Mouse (Mus musculus): ENCODE measurements at regions not wholly inside any gene's neighbourhood (a gene's known extent, or its start where the extent isn't known, plus 50 kb on each side); places are given as distances from the start of the nearest gene placed in this dataset.
A peak's percentile ranks its signal among the peaks of the same experiment; 100 is the strongest.

DNA sequence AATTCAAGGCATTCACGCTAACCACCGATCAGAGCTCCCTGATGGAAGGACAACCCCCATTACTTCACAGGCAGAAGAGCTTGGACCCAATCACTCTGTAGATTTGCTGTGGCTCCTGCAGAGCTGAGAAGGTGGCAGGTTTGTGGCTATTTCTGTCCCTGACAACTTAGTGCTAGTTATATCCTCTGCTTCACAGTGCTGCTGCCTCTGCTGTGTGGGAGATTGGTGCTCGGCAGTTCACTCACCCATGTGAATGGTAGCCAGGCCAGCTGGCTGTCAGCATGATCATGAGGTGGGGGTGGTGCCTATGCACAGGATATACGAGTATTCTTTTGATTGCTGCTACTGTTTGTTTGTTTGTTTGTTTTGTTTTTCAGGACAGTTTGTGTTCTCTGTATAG, 113.9 kb downstream of the Gm10131 start:
- peak; percentile 49 for DNase-seq

DNA sequence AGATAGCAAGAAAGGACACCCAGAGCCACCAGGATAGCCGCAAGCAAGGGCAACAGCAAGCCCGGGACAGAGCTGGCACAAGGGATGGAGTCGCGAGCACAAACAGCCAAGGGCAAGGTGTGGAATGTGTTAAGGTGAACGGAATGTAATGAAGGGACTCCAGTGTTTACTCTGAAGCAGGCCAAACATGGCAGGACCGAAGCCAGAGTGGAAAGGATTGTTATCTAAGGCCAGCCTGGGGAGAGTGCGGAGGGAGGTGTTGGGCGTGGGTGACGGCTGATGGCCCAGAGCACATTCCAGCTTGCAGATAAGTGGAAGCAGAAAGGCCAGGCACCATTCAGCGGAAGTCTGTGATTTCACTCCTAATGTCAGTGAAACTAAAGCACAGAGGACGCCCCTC, 118.6 kb downstream of the Gm10131 start:
- peak; percentile 71 for DNase-seq

DNA sequence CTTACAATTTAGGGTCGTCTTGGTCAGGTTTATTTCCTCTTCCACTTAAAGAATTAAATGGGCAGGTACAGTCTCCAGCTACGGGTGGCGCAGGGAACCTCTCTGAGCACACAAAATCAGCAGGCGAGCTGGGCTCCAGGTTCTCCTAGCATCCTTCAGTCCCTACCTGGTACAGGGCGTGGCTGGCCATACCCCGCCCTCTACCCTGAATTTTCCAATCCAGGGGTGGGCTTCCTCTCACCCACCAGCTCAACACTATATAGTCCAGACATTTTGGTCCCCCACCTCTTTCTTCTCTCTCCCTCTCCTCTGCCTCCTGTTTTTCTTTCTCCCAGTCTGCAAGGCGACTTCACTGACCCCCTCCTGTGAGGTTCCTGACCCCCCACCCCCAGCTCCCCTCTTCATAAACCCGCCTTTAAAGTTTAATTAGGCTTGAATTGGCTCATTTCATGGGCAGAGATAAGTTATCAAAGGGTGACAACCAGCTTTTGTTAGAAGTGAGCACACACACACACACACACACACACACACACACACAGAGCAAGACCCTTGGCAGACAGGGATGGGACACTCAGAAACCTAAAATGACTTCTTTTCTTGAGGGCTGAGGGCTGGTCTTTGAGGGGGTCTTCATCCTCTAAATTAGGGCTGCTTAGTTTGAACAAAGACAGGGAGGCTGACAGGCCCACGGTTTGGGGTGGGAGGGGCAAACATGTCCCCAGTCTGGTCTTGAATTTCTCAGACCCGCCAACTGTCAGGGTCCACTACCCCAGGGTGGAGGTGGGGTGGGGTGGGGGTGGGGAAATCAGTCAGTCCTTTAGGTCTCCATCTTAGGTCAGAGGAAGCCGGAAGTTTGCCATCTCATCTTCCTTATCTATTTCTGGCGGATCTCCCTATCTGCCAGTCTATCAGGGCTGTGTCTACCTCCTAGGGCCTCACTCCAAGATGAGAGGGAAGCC, 119.3 kb downstream of the Gm10131 start:
- DNase-seq = no peak

DNA sequence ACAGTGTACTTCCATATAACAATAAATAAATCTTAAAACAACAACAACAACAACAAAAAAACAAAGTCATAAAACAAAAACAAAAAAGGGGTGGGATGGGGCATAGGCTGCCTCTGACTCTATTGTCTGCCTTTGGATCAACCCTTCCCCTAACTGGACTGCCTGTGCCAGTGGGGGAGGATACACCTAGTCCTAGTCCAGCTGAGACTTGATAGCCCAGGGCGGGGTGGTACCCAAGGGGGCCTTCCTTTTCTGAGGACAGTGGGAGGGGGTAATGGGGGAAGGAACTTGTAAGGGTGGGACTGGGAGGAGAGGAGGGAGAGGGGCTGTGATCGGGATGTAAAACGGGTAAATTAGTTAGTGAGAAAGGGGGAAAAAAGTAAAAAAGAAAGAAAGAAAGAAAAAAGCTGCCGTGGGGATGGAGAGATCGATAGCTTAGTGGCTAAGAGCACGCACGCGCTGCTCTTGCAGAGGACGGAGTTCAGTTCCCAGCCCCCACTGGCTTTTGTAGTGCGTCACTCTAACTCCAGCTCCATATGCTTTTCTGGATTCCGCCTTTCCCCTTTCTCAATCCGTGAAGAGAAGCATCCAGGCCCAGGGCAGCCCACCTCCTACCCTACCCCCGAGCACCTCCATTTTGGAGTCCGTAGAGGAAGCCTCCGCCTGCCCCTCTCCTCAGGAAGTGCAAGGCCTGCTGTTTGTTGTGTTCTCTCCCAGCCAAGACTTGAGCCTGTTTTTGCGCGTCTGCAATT, 120.2 kb downstream of the Gm10131 start:
- no peak for DNase-seq

DNA sequence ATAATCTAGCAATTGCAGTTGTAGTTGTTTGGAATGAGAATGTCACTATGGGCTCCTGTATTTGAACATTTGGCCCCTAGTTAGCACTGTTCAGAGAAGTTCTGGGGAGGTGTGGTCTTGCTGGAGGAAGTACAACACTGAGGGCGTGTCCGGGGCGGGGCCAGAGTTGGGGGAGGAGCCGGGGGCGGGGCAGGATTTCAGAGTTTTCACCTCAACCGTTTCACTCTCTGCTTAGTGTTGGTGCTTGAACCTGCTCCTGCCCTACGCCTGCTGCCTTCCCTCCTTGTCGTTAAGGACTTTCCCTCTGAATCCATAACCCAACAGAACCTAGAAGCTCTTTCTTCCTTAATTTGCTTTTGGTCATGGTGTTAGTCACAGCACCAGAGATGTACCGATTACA, 121.5 kb downstream of the Gm10131 start:
- no peak for DNase-seq

DNA sequence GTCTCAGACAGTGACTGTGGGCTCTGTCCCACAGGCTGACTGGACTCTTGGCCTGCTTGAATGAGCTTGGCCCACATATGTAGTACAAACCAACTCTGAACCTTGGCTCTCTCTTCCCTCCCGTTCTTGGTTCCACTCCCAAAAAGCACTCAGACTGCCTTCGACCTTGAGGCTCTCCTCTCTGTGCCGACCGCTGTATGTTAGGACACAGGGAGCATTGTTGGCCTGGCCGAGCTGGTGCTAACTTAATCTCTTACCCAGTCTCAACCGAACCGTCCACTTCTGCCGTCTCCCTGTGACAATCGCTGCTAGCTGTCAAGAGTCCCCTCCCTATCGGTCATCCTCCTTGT, 123.8 kb downstream of the Gm10131 start:
- DNase-seq = peak; percentile 87

DNA sequence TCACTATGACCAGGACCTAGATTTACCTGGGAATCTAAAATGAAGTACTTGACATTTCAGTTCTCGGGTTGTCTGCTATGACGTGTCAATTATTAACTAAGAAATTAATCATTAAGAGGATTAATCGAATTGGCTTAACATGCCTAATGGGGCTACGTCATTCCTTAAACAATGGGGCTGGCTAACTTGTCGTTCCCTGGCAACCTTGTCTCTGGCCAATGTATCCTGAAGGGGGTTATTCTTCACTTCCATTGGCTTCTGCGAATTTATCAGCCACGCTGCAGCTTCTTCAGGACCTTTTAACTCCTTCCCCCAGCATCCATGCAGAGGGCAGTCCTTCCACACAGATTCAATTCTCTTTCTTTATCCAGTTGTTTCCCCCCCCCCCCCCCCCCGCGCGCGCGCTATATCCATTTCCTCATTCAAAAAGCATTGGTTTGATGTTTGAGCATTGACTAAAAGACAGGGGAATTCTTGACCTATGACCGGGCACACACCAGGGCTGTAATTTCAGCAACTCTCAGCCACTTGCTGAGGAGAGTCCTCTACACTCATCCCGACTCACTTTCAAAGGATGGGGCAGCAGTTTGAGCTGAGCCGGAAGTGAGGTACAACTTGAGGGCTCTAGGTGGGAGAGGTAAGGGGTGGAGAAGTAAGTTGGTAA, 124.3 kb downstream of the Gm10131 start:
- peak; percentile 87 for DNase-seq

DNA sequence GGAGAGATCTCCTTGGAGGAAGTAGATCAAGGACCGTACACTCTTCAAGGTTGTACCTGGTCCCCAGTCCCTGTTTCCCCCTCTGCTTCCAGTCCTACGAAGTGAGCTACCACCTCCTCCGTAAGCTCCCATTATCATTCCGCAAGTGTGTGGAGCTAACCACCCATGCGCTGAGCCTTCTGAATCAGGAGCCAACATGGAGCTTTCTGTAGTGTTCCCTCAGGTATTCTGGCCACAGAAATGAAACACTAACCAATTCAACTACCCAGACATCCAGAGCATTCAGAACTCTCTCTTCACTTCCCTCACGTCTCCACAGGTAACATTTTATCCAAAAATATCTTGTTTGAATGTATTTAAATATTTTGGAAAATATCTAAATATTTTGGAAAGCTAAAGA, 124.9 kb downstream of the Gm10131 start:
- DNase-seq = no peak

DNA sequence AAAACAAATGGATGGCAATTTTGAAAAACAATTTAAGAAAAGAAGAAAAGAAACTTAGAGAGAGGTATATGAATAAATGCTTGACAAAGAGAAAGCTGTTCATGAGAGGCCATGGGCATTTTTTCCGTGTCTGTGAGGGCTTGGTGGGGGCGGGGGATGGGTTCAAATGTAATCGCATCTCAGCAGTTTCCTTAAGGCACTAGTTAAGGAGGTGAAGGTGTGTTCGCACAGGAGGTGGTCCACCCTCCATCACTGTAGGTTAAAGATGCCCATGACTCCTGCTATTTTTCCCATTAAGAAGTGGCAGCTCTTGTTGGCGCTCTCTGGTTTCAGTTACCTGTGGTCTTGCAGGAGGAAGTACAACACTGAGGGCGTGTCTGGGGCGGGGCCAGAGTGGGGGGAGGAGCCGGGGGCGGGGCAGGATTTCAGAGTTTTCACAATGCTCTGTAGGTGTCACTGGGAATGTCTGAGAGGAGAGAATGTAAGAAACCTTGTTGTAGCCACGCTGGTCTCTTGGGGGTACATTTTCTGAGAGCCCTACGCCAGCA, 126.0 kb downstream of the Gm10131 start:
- DNase-seq = no peak

DNA sequence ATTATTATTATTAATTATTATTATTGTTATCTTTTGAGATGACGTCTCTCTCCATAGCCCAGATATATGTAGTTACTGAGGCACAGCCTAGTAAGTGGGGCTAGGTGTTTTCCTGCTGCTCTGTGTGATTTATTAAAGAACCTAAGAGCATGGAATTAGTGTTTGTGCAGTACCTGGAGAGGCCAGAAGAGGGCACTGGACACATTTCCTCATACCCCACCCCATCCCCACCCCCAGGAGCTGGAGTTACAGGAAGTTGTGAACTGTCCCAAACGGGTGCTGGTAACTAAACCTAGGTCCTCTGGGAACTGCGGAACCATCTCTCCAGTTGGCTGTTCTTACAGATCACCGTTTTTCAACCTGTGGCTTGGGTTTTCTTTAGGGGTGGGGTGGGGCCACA, 129.9 kb downstream of the Gm10131 start:
- peak; percentile 54 for DNase-seq

DNA sequence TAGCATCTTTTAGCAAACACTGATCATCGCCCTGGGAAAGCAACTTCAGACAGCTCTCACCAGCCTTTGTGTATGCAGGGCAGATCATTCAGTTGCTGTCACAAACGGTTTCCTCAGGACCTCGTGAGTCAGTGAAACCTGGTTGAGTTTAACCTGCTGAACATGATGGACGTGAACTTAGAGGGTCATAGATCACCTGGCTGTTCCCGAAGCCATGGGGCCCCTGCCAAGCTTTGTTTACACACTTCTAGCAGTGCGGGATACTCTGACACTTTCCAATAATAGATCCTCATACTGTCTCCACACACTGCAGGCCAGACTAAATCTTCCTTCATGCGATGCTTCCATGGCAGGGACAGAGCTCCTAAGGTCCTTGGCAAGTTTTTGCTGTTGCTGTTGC, 130.5 kb downstream of the Gm10131 start:
- peak; percentile 72 for DNase-seq
